Mouse (Mus musculus): Measurements from ENCODE around the gene Cers4. TPM values are rescaled to one million over a fixed set of nuclear protein-coding genes. Genes with fewer than 3 reads are reported as not detected.

The Cers4 gene
- total RNA-seq, 2 experiments from 2014 or later, result 42.4 to 50.7 TPM

Other genes starting within 250 kb of the Cers4 start
- gene Tgfbr3l, start 244.8 kb upstream of the Cers4 start, total RNA-seq (2021), result 1 to 10 TPM; 8.3 to 9.8 TPM
- 10 to 100 TPM; 27.1 to 31.2 TPM for gene Snapc2, start 239.9 kb upstream of the Cers4 start, total RNA-seq (2021)
- gene Ctxn1, start 233.8 kb upstream of the Cers4 start, total RNA-seq (2021), result 100 to 1,000 TPM; 450 to 459 TPM
- 10 to 100 TPM; 70.8 to 77.2 TPM for gene Timm44, start 217.1 kb upstream of the Cers4 start, total RNA-seq (2021)
- gene Ccl25, start 167.8 kb upstream of the Cers4 start, total RNA-seq (2021), result 10 to 100 TPM; 23.0 to 24.1 TPM
- gene Elavl1, start 167.6 kb upstream of the Cers4 start, total RNA-seq (2021), result 10 to 100 TPM; 65.5 to 75.7 TPM
- gene Zfp958, start 120.1 kb downstream of the Cers4 start, total RNA-seq (2021), result 10 to 100 TPM; 14.3 to 15.0 TPM